Mouse (Mus musculus): Measurements from ENCODE around the gene Trappc12. TPM values are rescaled to one million over a fixed set of nuclear protein-coding genes. Genes with fewer than 3 reads are reported as not detected.
"Not testable (repeated sequence)": the region's sequence is repeated elsewhere in the genome, so short reads cannot be mapped to it uniquely, and the experiment has no call there.

Trappc12 gene
- total RNA-seq, 2 experiments from 2014 or later = 37.7 to 42.1 TPM

GRCm38 (mm10) chr12:28734271-28734670, 16.0 kb downstream of the Trappc12 start:
- DNase-seq (ENCODE audit: low spot score in 2 of 2) = no peak

GRCm38 (mm10) chr12:28733520-28734245, 16.6 kb downstream of the Trappc12 start:
- not testable (repeated sequence) for DNase-seq (ENCODE audit: low spot score in 2 of 2)

- DNase-seq (ENCODE audit: low spot score in 2 of 2) = no peak
Measured at GRCm38 (mm10) chr12:28732631-28733030, 17.6 kb downstream of the Trappc12 start.

- no peak for DNase-seq (ENCODE audit: low spot score in 2 of 2)
Measured at GRCm38 (mm10) chr12:28727061-28727460, 23.2 kb downstream of the Trappc12 start.

GRCm38 (mm10) chr12:28726204-28726603, 24.1 kb downstream of the Trappc12 start:
- no peak for DNase-seq (ENCODE audit: low spot score in 2 of 2)

GRCm38 (mm10) chr12:28724366-28724765, 25.9 kb downstream of the Trappc12 start:
- DNase-seq (ENCODE audit: low spot score in 2 of 2) = no peak

- DNase-seq (ENCODE audit: low spot score in 2 of 2) = no peak
Measured at GRCm38 (mm10) chr12:28718106-28718505, 32.2 kb downstream of the Trappc12 start.

- DNase-seq (ENCODE audit: low spot score in 2 of 2) = no peak
Measured at GRCm38 (mm10) chr12:28717066-28717465, 33.2 kb downstream of the Trappc12 start.

- DNase-seq (ENCODE audit: low spot score in 2 of 2) = no peak
Measured at GRCm38 (mm10) chr12:28714822-28715632, 35.2 kb downstream of the Trappc12 start.

- no peak for DNase-seq (ENCODE audit: low spot score in 2 of 2)
Measured at GRCm38 (mm10) chr12:28710566-28711185, 39.6 kb downstream of the Trappc12 start.

GRCm38 (mm10) chr12:28708154-28708553, 42.1 kb downstream of the Trappc12 start:
- DNase-seq (ENCODE audit: low spot score in 2 of 2) = no peak

- no peak for DNase-seq (ENCODE audit: low spot score in 2 of 2)
Measured at GRCm38 (mm10) chr12:28705204-28705603, 45.1 kb downstream of the Trappc12 start.

- no peak for DNase-seq (ENCODE audit: low spot score in 2 of 2)
Measured at GRCm38 (mm10) chr12:28704381-28704780, 45.9 kb downstream of the Trappc12 start.

- no peak for DNase-seq (ENCODE audit: low spot score in 2 of 2)
Measured at GRCm38 (mm10) chr12:28701302-28701701, 49.0 kb downstream of the Trappc12 start.

GRCm38 (mm10) chr12:28700561-28701025, 49.7 kb downstream of the Trappc12 start:
- DNase-seq (ENCODE audit: low spot score in 2 of 2) = peak in 1 of 2 experiments; percentile 26

GRCm38 (mm10) chr12:28700101-28700511, 50.2 kb downstream of the Trappc12 start:
- no peak for DNase-seq (ENCODE audit: low spot score in 2 of 2)

- peak in 1 of 2 experiments; percentile 32 for DNase-seq (ENCODE audit: low spot score in 2 of 2)
Measured at GRCm38 (mm10) chr12:28699656-28700055, 50.6 kb downstream of the Trappc12 start.

GRCm38 (mm10) chr12:28699086-28699485, 51.2 kb downstream of the Trappc12 start:
- DNase-seq (ENCODE audit: low spot score in 2 of 2) = no peak

- DNase-seq (ENCODE audit: low spot score in 2 of 2) = no peak
Measured at GRCm38 (mm10) chr12:28697821-28698595, 52.3 kb downstream of the Trappc12 start.

GRCm38 (mm10) chr12:28694776-28695175, 55.5 kb downstream of the Trappc12 start:
- DNase-seq (ENCODE audit: low spot score in 2 of 2) = no peak

- no peak for DNase-seq (ENCODE audit: low spot score in 2 of 2)
Measured at GRCm38 (mm10) chr12:28694231-28694630, 56.0 kb downstream of the Trappc12 start.

All from adrenal gland, postnatal 4 days (tissue).